Mouse (Mus musculus) heart, postnatal 36 days (tissue): ENCODE results near the gene Cyfip2. TPM values are rescaled to one million over a fixed set of nuclear protein-coding genes. Genes with fewer than 3 reads are reported as not detected.

Experiments
- microRNA-seq, 2 experiments: library from miRNA; unstranded; fragments of <30 nt; microRNA quantifications; one replicate each; pipeline ENCODE4 v1.2.0; 2021; ENCODE audit warnings: borderline number of aligned reads in 2 of 2
- total RNA-seq, 2 experiments: library from RNA; stranded (reverse); gene quantifications; 2 replicates each; pipeline ENCODE4 v1.2.3; 2021

Gene Cyfip2
- total RNA-seq, 2 experiments from 2014 or later = 61.9 to 65.1 TPM

Small RNA genes within 50 kb of the gene (microRNA-seq; reads per million reads assigned to microRNA genes)
- gene Mir7239 = 0 reads per million in 2 experiments

Other genes starting within 250 kb of the Cyfip2 start
- under 1 TPM; 0.08 to 0.11 TPM for gene Nipal4, start 146.4 kb downstream of the Cyfip2 start, total RNA-seq
- gene Fndc9, start 77.3 kb downstream of the Cyfip2 start, total RNA-seq = not detected
- gene Itk, start 76.7 kb upstream of the Cyfip2 start, total RNA-seq = under 1 TPM; 0.16 to 0.31 TPM
- gene Fam71b, start 83.7 kb upstream of the Cyfip2 start, total RNA-seq = not detected
- 10 to 100 TPM; 14.7 to 15.4 TPM for gene Med7, start 124.1 kb upstream of the Cyfip2 start, total RNA-seq
- under 1 TPM; 0.28 to 0.57 TPM for gene Havcr2, start 142.1 kb upstream of the Cyfip2 start, total RNA-seq
- gene Gm12169, start 211.4 kb upstream of the Cyfip2 start, total RNA-seq = not detected